Mouse (Mus musculus): ENCODE measurements at regions not wholly inside any gene's neighbourhood (a gene's known extent, or its start where the extent isn't known, plus 50 kb on each side); places are given as distances from the start of the nearest gene placed in this dataset.
A peak's percentile ranks its signal among the peaks of the same experiment; 100 is the strongest.

- Histone ChIP-seq H3K4me1 (ENCODE audit: control insufficient read depth, insufficient read depth, low read length) (peaks cover 4% of the 10 kb centered on the region; the same call in 1 of the 2 replicates), H3K4me3 (replicated peaks; ENCODE audit: control insufficient read depth, low read depth, low read length) (no peak overlapping the region), H3K27ac (ENCODE audit: control insufficient read depth, insufficient read depth, low read depth, low read length, poor library complexity) (no peak overlapping the region)
- 33% methylated on average over 7 of the region's 7 CpGs for WGBS
- no peak for TF ChIP-seq CTCF (IDR thresholded peaks at IDR 0.05; ENCODE audit: control insufficient read depth, insufficient read depth, low read length)
- TF ChIP-seq POLR2A (IDR thresholded peaks at IDR 0.05; ENCODE audit: borderline replicate concordance, control insufficient read depth, low read depth, low read length), result no peak
Observed at GRCm38 (mm10) chr5:43050961-43051517, 181.9 kb upstream of the Cpeb2 start.

- TF ChIP-seq CTCF (IDR thresholded peaks at IDR 0.05; ENCODE audit: control insufficient read depth, insufficient read depth, low read length), result no peak
- no peak for TF ChIP-seq POLR2A (IDR thresholded peaks at IDR 0.05; ENCODE audit: borderline replicate concordance, control insufficient read depth, low read depth, low read length)
- WGBS, result 25% methylated on average over 1 of the region's 1 CpGs
- H3K4me3 ChIP-seq (replicated peaks; ENCODE audit: control insufficient read depth, low read depth, low read length), result no peak overlapping the region
- peaks cover 4% of the 10 kb centered on the region; the same call in 1 of the 2 replicates for H3K4me1 ChIP-seq (ENCODE audit: control insufficient read depth, insufficient read depth, low read length)
- no peak overlapping the region for H3K27ac ChIP-seq (ENCODE audit: control insufficient read depth, insufficient read depth, low read depth, low read length, poor library complexity)
Observed at GRCm38 (mm10) chr5:43052668-43053067, 180.3 kb upstream of the Cpeb2 start.

GRCm38 (mm10) chr5:43054586-43054985 is 178.4 kb upstream of the Cpeb2 start:
- 92% methylated on average over 8 of the region's 8 CpGs for WGBS

GRCm38 (mm10) chr5:43055111-43055710 is 177.8 kb upstream of the Cpeb2 start:
- Histone ChIP-seq H3K27ac (ENCODE audit: control insufficient read depth, insufficient read depth, low read depth, low read length, poor library complexity) (no peak overlapping the region), H3K4me3 (replicated peaks; ENCODE audit: control insufficient read depth, low read depth, low read length) (no peak overlapping the region), H3K4me1 (ENCODE audit: control insufficient read depth, insufficient read depth, low read length) (no peaks in the 10 kb centered on the region; the same call in 1 of the 2 replicates)
- TF ChIP-seq POLR2A (IDR thresholded peaks at IDR 0.05; ENCODE audit: borderline replicate concordance, control insufficient read depth, low read depth, low read length), result no peak
- no peak for TF ChIP-seq CTCF (IDR thresholded peaks at IDR 0.05; ENCODE audit: control insufficient read depth, insufficient read depth, low read length)
- 52% methylated on average over 4 of the region's 4 CpGs for WGBS

More at GRCm38 (mm10) chr5:43054586-43054985, 178.4 kb upstream of the Cpeb2 start:
- no peak for TF ChIP-seq CTCF (IDR thresholded peaks at IDR 0.05; ENCODE audit: control insufficient read depth, insufficient read depth, low read length)
- H3K4me3 ChIP-seq (replicated peaks; ENCODE audit: control insufficient read depth, low read depth, low read length), result no peak overlapping the region
- H3K4me1 ChIP-seq (ENCODE audit: control insufficient read depth, insufficient read depth, low read length), result no peaks in the 10 kb centered on the region; the same call in 1 of the 2 replicates
- no peak overlapping the region for H3K27ac ChIP-seq (ENCODE audit: control insufficient read depth, insufficient read depth, low read depth, low read length, poor library complexity)

GRCm38 (mm10) chr5:43056486-43056885 is 176.5 kb upstream of the Cpeb2 start:
- Histone ChIP-seq H3K4me3 (replicated peaks; ENCODE audit: control insufficient read depth, low read depth, low read length) (no peak overlapping the region), H3K27ac (ENCODE audit: control insufficient read depth, insufficient read depth, low read depth, low read length, poor library complexity) (no peak overlapping the region), H3K4me1 (ENCODE audit: control insufficient read depth, insufficient read depth, low read length) (no peaks in the 10 kb centered on the region; the same call in 1 of the 2 replicates)
- WGBS, result 84% methylated on average over 2 of the region's 2 CpGs
- TF ChIP-seq POLR2A (IDR thresholded peaks at IDR 0.05; ENCODE audit: borderline replicate concordance, control insufficient read depth, low read depth, low read length), result no peak
- TF ChIP-seq CTCF (IDR thresholded peaks at IDR 0.05; ENCODE audit: control insufficient read depth, insufficient read depth, low read length), result no peak

- Histone ChIP-seq H3K4me3 (replicated peaks; ENCODE audit: control insufficient read depth, low read depth, low read length) (no peak overlapping the region), H3K27ac (ENCODE audit: control insufficient read depth, insufficient read depth, low read depth, low read length, poor library complexity) (no peak overlapping the region), H3K4me1 (ENCODE audit: control insufficient read depth, insufficient read depth, low read length) (no peaks in the 10 kb centered on the region; the same call in 1 of the 2 replicates)
- TF ChIP-seq POLR2A (IDR thresholded peaks at IDR 0.05; ENCODE audit: borderline replicate concordance, control insufficient read depth, low read depth, low read length), result no peak
- no peak for TF ChIP-seq CTCF (IDR thresholded peaks at IDR 0.05; ENCODE audit: control insufficient read depth, insufficient read depth, low read length)
- WGBS, result 53% methylated on average over 2 of the region's 2 CpGs
Observed at GRCm38 (mm10) chr5:43061243-43061642, 171.7 kb upstream of the Cpeb2 start.

GRCm38 (mm10) chr5:43061797-43062391 is 171.1 kb upstream of the Cpeb2 start:
- H3K4me3 ChIP-seq (replicated peaks; ENCODE audit: control insufficient read depth, low read depth, low read length), result no peak overlapping the region
- TF ChIP-seq POLR2A (IDR thresholded peaks at IDR 0.05; ENCODE audit: borderline replicate concordance, control insufficient read depth, low read depth, low read length) (no peak), CTCF (IDR thresholded peaks at IDR 0.05; ENCODE audit: control insufficient read depth, insufficient read depth, low read length) (no peak)
- 82% methylated on average over 1 of the region's 1 CpGs for whole genome bisulfite sequencing
- no peaks in the 10 kb centered on the region; the same call in 1 of the 2 replicates for H3K4me1 ChIP-seq (ENCODE audit: control insufficient read depth, insufficient read depth, low read length)
- H3K27ac ChIP-seq (ENCODE audit: control insufficient read depth, insufficient read depth, low read depth, low read length, poor library complexity), result no peak overlapping the region

GRCm38 (mm10) chr5:43062499-43062898 is 170.5 kb upstream of the Cpeb2 start:
- Histone ChIP-seq H3K4me3 (replicated peaks; ENCODE audit: control insufficient read depth, low read depth, low read length) (peak overlapping the region; percentile 14), H3K4me1 (ENCODE audit: control insufficient read depth, insufficient read depth, low read length) (no peaks in the 10 kb centered on the region; the same call in 1 of the 2 replicates), H3K27ac (ENCODE audit: control insufficient read depth, insufficient read depth, low read depth, low read length, poor library complexity) (no peak overlapping the region)
- WGBS, result 41% methylated on average over 1 of the region's 1 CpGs
- TF ChIP-seq CTCF (IDR thresholded peaks at IDR 0.05; ENCODE audit: control insufficient read depth, insufficient read depth, low read length) (no peak), POLR2A (IDR thresholded peaks at IDR 0.05; ENCODE audit: borderline replicate concordance, control insufficient read depth, low read depth, low read length) (no peak)

Measured in bone marrow, adult 2 months (tissue).